Mouse (Mus musculus) left cerebral cortex, adult 9 months (tissue): Measurements from ENCODE around the gene Slc8a2.

Experiments used
- DNase-seq, 2 experiments: peaks; one replicate each; pipeline ENCODE4 v3.0.0; 2022; ENCODE audit warnings: low spot score in 2 of 2

Slc8a2 gene

DNA sequence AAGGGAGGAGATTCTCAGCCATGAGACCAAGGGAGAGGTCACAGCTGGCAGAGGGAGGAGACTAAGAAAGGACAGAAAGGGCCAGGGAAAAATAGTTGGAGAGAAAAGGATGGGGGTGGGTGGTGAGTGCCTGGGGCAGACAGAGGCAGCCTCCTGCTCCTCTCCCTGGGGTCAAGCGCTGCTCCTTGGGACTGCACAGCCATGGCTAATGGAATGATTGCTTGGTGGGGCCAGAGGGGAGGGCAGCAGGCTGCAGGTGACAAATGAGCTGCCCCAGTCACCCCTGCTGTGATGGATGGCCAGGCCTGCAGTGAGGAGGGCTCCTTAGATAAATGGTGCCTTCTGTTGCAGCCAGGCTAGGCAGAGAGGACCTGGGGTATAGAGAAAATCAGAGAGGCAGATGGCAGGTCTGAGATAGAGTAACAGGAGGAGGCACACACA is 42.5 kb downstream of the Slc8a2 start:
- DNase-seq = no peak

DNA sequence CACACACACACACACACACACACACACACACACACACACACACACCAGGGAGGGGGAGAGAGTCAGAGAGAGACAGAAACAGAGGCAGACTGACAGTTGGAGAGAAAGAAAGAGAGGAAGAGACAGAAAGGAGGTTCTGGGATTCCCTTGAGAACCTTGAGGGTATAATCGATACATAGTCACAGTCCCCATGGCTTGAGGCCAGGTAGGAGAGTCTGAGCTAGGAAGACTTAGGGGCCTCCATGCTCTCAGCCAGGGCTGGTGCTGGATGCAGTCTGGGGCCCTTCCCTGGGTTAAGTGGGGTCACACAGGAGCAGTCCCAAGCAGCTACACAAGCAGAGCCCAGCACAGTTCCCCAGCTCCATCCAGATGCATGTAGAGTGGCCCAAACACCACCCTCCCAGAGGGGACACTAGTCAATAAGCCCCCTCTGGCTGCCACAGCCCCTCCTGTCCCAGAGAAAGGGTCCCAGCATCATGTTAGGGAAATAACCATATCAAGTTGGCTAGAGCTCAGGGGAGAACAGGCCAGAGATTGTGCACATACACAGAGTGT is 43.0 kb downstream of the Slc8a2 start:
- no peak for DNase-seq

DNA sequence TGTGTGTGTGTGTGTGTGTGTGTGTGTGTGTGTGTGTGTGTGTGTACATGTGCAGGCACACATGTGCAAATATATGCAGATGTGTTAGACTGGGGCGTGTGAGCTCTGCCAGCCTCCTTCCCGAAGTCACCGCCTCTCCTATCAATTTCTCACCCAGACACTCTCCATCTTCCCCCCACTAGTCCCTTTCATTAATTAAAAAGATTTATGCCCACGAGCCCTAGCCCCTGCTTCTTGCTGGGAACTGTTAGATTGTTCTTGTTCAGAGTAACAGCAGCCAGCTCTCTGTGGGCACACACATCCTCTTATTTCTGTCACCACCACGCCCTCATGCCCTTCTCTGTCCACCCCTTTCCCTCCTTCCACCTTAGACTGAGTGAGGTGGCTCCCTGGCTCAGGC is 43.5 kb downstream of the Slc8a2 start:
- no peak for DNase-seq

DNA sequence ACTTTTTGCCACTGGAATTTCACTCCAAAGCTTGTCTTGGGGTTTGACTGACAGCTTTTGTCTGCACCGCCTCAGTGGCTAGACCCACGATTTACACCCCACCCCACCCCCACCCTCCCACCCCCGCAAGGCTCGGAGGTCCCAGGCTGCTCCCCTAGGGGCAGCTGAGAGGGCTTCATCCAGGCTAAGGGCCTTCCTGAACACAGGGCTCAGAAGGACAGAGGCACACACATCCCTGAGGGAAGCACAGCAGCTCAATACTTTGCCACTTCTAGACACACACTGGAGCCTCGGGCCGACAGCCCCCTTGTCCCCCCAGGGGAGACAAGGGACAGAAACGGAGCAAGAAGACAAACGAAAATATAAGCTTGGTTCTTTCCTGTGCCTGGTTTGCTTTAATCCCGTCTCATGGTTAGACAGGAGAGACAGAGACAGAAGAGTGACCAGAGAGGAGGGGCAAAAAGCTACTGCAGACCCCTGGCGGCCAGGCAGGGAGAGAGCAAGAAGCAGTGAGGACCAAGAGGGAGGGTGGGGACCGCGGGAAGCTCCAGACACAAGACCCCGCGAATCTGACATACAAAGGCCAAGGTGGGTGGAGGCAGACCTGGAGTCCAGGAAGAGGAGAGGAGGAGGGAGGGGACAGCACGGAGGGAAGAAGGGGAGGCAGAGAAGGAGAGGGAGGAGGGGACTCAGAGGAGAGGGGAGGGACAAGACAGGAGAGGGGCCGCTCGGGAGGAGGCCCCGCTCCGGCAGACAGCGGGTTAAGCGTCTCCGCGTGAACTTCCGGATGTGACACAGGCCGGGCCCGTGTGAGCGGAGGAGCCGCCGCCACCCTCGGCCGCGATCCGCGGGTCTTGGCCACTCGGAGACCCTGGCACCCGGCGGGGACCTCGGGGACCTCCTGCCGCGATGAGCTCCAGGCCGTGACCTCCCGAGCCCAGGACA is 45.2 kb downstream of the Slc8a2 start, which contains the start of gene Meis3:
Gene Meis3, plus strand, starts transcription at position 494 of the 945 bp plus-strand sequence.
- DNase-seq = no peak

DNA sequence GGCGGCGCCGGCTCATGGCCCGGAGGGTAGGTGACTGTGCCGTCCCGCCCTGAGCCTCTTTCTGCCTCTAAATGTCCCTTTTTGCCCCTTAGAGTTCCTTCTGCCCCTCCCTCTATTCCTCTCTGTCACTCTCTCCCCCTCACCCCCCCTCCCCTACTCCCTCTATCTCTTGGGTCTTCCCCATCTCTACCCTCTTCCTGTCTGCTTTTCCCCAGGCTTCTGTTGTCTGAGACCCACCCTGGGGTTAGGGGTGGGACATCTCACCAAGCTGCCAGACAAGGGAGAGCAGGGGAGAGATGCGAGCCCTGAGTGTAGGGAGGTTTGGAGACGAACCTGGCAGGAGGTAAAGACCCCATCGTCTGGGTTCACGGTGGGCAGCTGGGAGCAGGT is 45.9 kb downstream of the Slc8a2 start:
- DNase-seq = no peak

DNA sequence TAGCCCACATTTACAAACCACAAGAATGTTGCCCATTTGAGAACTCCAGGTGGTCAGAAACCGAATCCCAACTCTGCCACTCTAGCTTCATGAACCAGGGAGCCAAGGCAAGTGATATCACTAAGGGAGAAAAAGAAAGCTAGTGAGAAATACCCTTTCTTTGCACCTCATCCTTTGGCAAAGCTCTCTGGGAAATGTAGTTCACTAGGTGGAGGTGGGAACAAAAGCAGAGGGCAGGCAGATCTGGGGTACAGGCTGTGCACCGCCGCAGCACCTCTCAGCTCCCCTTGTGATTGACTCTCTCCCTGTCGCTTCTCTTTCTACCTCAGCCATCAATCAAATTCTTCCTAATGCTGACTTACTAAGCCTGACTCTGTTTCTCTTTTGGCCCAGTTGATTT is 48.5 kb downstream of the Slc8a2 start:
- no peak for DNase-seq

DNA sequence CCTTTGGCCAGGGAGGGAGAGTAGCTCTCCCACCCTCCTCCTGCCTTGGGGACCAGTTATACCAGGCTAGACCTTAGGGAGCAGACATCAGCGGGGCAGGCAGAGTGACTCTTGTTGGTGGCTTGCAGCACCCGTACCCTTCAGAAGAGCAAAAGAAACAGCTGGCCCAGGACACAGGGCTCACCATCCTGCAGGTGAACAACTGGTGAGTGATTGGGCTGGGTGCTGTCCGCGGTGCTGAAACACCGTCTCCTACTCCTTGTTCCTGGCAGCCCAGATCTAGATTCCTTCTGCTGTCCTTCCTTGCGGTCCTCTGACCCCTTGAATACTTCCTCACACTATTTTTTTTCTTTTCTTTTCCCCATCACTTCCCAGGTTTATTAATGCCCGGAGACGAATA is 54.0 kb downstream of the Slc8a2 start:
- DNase-seq = no peak

DNA sequence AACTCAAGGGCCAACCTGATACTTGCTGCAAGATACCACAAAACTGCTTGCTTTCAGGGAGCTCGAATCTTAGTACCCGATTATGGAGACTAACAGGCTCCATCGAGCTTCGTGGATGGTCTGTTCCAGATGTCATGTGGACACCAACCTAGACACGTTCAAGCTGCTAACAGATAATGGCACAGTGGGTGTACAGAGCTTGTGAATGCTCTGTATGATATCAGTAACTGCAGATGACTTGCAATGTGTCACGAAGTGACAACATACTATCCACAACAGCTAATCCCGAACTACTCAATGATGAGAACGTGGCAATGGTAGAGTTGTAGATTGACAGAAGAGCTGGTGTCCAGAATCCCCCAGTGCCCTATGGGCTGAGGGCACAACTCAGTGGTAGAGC is 57.9 kb downstream of the Slc8a2 start:
- no peak for DNase-seq

DNA sequence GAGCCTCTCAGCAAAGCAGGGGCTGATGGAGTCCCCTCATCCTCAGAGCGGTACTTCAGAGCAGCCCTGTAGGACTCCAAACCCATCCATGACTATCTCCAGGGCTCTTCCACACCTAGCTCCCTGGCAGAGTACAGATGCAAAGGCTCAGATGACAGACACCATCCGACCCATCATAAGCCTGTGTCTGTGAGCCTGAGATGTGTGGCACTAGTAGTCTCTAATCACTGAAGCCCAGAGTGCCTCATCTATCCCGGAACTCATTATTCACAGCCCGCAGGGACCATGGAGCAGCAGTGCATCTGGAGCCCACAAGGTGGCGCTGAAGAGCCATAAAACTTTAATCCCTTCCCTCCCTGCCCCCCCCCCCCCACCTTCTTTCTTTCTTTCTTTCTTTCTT is 62.7 kb downstream of the Slc8a2 start:
- peak in 1 of 2 experiments; percentile 89 for DNase-seq

DNA sequence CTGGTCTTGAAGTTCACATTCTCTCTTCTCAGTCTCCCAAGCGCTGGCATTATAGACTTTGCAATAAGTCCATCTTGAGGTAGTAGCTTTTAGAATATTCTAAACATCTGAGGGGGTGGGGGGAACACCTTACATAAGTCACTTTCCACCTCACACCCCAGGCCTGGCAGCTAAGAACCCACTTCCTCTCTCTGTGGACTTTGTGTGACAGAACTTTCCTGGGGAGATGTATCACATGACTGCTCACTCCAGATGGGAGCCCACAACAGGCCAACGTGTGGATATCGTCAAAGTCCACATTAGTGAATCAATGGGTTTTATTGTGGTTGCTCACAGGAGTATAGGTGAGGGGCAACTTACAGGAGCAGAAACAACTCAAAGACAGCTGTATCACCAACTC is 64.1 kb downstream of the Slc8a2 start:
- no peak for DNase-seq

DNA sequence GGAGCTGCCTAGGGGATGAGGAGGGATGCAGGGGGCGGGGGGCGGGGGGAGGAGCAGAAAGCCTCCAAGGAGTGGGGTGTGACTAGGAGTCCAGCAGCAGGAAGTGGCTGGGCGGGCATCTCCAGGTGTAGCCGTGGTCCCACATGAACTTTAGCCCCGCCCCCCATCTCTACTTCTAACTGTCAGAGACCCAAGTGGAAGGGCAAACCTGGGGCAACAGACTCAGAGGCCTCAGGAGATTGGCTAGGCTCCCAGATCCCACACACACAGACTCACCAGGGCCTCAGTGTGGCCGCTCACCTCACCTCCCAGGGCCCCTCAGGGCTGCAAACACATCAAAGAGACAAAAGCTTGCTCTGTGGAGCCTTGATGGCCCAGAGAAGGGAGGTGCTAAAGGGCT is 67.0 kb downstream of the Slc8a2 start:
- DNase-seq = no peak

DNA sequence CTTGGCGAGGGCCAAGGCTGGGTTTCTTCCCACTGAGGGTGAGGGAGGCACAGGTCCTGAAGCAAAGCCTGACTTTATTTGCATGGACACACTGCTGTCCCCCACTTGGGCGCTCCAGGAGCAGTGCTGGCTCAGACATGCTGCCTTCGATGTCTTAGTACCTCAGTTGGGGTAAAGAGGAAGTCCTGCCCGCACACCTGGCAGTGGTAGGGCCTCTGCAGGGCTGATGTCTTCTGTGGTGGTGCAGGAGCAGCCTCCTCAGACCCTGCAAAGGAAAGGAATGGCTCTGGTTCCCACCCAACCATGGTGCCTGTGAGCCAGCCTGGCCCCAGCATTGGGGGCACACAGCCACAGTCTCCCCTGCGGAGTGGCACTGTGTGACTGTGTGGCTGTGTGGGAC is 67.5 kb downstream of the Slc8a2 start:
- no peak for DNase-seq

DNA sequence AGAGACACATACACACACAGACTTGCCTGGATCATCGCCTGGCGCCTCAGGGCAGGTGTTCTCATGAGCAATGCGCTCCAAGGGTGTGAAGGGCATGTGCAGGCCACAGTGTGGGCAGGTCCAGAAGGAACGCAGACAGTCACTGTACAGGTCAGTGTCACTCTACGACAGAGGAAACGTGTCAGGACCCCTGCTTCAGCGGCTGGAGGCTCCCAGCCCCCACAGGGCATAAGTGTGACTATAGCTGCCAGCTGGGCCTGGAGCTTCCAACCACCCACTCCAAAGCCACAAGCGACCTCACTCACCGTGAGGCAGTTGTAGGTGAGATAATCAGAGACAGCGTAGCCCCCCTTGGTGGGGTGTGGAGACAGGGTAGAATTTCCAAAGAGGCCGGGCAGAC is 68.9 kb downstream of the Slc8a2 start:
- DNase-seq = no peak

DNA sequence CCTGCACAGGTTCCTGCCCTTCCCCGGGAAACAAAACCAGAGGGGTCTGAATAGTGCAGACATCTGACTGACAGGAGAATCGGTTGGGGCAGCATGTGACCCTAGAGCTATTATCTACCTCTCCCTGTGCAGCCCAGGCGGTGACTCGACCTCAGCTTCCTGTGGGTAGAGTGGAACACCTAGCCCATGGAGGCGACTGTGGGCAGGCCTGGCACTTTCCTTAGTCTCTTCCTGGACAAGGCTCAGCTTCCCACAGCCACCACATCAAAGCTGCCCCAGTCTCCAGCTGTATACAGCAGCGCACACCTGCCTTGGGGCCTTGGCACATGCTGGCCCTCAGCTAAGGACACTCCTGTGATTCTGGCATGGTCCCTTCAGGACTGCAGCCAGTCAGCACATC is 71.5 kb downstream of the Slc8a2 start:
- no peak for DNase-seq

DNA sequence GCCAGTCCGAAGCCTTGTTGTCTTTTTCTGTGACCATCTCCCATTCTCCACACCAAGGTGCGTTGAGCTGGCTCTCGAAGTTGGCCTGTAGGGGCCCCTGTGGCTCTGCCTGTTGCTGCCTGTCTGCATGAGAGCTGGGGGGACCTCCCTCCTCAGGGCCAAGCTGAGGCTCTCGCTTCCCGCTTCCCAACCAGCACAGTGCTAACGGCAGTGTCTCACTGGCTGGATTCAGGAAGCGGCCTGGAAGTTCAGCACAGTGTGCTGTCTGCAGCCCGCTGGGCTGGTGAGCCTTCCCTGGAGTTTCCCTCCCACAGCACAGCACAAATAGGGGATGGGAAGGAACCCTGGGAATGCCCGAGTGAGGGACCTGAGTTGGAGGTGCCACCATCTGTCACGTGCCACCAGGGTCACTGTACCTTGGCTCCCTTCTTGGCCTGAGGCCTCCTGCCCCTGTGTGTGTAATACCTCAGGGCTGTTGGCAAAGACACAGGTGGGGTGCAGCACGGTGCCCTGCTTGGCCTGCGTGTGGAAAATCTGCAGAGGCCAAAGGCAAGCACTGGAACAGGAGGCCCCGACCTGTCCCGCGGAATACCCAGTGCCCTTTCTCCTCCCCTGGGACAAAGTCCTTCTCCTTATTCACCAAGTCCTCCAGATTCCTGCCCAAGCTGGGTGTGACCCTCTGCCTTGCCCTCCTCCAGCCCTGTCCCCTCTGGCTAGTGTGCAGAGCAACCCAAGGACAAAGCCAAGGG is 73.3 kb downstream of the Slc8a2 start:
- DNase-seq = no peak

DNA sequence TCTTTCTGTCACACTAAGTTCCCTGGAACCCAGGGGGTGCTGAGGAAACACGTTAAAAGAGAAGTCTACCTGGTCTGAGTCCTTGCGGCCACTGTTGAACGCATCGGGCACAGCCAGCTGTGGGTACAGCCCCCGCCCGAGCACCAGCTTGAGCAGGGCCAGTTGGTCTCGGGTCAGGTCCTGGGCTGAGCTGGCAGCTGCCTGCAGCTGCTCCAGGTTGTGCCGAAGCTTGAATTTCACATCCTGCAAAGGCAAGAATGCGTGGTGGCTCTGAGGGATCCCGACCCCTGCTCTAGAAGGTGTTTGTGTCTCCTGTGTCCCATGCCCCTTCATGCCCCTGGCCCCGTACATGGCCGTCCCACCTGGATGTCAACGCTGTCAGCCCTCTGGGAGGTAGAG is 73.9 kb downstream of the Slc8a2 start:
- DNase-seq = no peak

DNA sequence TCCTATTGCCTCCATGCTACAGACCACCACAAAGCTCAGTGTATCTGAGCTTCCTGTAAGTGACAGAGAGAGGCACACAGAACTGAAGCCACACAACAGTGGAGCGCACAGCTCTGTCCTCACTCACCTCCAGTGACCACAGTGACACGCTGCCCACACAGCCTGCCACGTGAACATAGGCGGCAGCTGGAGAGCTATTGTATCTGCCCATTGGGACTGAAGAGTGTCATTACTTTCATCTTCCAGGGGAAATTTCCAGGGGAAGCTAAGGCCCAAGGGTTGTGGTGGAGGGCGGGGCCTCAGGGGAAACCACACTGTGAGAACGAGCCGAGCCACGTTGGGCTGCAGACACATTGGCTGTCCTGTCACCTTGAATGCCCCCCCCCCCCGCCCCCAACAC is 75.2 kb downstream of the Slc8a2 start:
- DNase-seq = no peak

DNA sequence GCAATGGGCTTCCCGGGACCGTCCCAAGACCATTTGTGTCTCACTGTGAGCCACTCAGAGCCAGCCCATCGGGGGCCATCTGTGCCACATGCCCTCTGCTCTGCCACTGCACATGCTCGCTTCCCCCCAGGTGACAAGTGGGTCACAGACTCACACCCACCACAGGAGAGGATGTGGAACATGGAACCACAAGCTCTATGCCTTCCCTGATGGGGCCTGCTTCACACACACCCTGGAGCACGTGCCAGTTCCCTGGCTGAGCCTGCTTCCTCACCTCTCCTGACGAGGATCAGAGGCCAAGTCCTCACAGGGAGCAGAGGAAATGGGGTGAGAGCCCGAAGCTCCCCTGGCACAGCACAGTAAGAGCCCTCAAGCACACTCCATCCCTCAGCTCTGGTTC is 77.5 kb downstream of the Slc8a2 start:
- no peak for DNase-seq

DNA sequence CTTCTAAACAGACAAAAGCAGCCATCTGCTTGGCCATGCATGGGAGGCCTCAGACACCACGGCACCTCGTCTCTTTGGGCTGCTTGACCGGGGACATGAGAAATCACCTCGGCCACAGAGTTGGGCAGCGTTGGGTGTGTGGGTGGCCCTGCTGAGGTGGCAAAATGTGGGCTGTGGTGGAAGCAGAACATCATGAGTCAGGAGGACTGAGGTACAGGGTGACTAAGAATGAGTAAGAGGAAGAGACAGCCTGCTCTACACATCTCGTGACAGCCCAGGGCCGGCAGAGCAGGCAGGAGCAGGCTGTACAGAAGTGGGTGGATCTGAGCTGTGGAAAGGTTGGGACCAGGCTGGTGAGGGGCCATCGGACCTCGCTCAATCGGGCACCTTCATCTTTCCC is 77.9 kb downstream of the Slc8a2 start:
- peak; percentile 58 to 76 for DNase-seq

DNA sequence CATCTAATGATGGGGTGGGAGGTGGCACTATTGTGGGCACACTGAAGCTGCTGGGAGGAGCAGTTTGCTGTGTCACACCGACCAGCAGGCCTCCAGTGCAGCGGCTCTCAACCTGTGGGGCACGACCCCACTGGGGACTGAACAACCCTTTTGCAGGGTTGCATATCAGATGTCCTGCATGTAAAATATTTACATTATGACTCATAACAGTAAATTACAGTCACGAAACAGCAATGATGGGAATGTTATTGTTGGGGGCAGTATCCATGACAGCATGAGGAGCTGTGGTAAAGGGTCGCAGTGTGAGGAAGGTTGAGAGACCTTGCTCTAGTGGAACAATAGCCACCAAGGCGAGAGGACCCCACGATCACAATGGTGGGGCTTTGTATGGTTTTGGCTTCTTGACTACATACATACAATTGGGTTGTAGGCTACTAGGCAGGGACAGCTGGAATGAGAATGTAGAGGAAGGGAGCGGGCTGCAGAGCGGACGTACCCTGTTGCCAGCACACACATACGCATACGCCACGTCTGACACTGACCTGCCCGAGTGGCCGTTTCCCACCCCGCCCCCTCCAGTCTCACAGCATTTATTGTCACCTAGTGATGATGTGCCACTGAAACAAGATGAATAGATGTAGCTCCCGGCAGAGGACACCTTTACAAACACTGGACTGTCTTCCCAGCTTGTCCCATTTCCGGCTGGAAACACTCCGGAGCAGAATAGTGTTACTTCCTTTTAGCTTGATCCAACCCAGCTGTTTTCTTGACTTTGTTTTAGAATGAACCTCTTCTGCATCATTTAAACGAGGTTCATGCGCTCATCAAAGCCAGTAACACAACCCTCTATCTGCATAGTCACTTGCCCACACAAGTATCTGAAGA is 79.4 kb downstream of the Slc8a2 start:
- no peak for DNase-seq
